Mouse (Mus musculus): ENCODE results near the gene Rxra. TPM values are rescaled to one million over a fixed set of nuclear protein-coding genes. Genes with fewer than 3 reads are reported as not detected.

Gene Rxra
- polyA plus RNA-seq, 1 experiment from 2014 or later, result 9.4 TPM

DNA sequence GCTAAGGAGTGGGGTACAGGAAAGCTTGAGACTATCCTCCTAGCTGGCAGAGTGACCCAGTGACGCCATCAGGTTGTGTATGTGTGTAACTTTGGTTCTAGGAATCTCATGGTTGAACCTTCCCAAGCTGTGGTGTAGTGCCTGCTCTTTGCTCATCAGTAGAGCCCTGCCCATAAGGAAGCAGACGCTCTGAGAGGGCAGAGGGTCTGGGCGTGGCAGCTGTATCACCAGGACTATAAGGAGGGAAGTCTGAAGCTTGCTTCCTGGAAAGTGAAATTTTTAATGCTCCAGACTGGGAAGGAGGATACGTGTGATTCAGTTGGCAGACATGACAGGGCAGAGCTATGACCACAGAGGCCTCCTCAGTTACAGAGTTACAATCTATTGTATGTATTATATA is 39.0 kb downstream of the Rxra start:
- no peak for TF ChIP-seq CTCF (IDR thresholded peaks at IDR 0.05; ENCODE audit: low read depth)
- Histone ChIP-seq H3K4me3 (replicated peaks; ENCODE audit: low read depth, low read length) (no peak overlapping the region), H3K9ac (ENCODE audit: low read depth, low read length) (no peak overlapping the region), H3K4me1 (replicated peaks; ENCODE audit: insufficient read depth, low read length) (peaks cover 38% of the 10 kb centered on the region), H3K27me3 (ENCODE audit: insufficient read depth, low read length) (no peaks in the 10 kb centered on the region), H3K27ac (no peak overlapping the region), H3K36me3 (ENCODE audit: insufficient read depth, low read length) (no peaks in the 10 kb centered on the region), H3K4me2 (ENCODE audit: low read length) (no peak overlapping the region), H3K9me3 (replicated peaks; ENCODE audit: low read length) (no peaks in the 10 kb centered on the region)
- ATAC-seq (replicated peaks; ENCODE audit: low FRiP score, low read depth), result no peak
- 57% methylated on average over 4 of the region's 4 CpGs for WGBS
- no peak for DNase-seq (ENCODE audit: low spot score)

DNA sequence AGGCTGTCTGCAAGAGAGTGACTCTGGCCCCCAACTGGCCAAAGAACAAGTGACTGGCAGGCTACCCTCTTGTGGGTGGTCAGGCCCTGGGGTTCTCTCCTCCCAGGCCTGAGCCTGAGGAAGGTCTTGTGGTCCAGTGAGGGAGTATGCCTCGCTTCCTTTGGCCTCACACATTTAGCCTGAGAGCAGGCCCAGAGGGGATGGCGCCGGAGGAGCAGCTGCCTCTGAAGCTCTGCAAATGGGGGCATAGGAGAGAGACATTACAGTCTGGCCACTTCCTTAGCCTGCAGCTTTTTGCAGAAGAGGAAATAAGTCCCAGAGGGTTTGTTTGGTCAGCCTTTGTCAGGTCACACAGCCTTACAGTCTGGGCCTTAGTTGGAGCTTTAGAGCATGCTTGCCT is 40.1 kb downstream of the Rxra start:
- no peaks in the 10 kb centered on the region for H3K36me3 ChIP-seq (ENCODE audit: insufficient read depth, low read length)
- H3K4me2 ChIP-seq (ENCODE audit: low read length), result no peak overlapping the region
- DNase-seq (ENCODE audit: low spot score) (peak; percentile 35), ATAC-seq (replicated peaks; ENCODE audit: low FRiP score, low read depth) (no peak)
- TF ChIP-seq CTCF (IDR thresholded peaks at IDR 0.05; ENCODE audit: low read depth), result no peak
- H3K9ac ChIP-seq (ENCODE audit: low read depth, low read length), result no peak overlapping the region
- WGBS, result 50% methylated on average over 3 of the region's 3 CpGs
- no peaks in the 10 kb centered on the region for H3K9me3 ChIP-seq (replicated peaks; ENCODE audit: low read length)
- H3K4me3 ChIP-seq (replicated peaks; ENCODE audit: low read depth, low read length), result no peak overlapping the region
- H3K27ac ChIP-seq, result 0 out of 2 replicates have a peak overlapping the region, but pooled peaks have one; percentile 14
- no peaks in the 10 kb centered on the region for H3K27me3 ChIP-seq (ENCODE audit: insufficient read depth, low read length)
- peaks cover 32% of the 10 kb centered on the region for H3K4me1 ChIP-seq (replicated peaks; ENCODE audit: insufficient read depth, low read length)

DNA sequence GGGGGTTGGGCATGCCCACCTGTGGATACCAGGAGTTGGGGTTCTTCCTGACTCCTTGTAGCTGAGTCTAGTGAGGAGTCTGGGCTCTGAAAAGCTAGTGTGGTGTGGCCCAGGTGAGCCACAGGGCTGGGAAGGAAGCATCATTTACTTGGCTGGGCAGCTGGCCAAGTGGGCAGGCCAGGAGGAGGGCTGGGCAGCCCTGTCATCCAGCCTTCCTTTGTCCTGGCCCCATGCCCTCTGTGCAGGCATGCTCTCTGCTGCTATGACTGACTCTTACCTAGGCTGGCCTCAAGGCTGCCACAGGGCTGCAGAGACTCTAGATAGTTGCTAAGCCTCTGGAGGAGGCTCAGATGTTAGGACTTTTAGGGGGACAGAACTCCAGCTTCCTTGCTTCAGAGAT is 42.0 kb downstream of the Rxra start:
- peak; percentile 77 for ATAC-seq (replicated peaks; ENCODE audit: low FRiP score, low read depth)
- no peak overlapping the region for H3K4me3 ChIP-seq (replicated peaks; ENCODE audit: low read depth, low read length)
- H3K4me1 ChIP-seq (replicated peaks; ENCODE audit: insufficient read depth, low read length), result peaks cover 32% of the 10 kb centered on the region
- no peak overlapping the region for H3K9ac ChIP-seq (ENCODE audit: low read depth, low read length)
- H3K27ac ChIP-seq, result no peak overlapping the region
- no peak overlapping the region for H3K4me2 ChIP-seq (ENCODE audit: low read length)
- no peaks in the 10 kb centered on the region for H3K9me3 ChIP-seq (replicated peaks; ENCODE audit: low read length)
- no peak for TF ChIP-seq CTCF (IDR thresholded peaks at IDR 0.05; ENCODE audit: low read depth)
- H3K27me3 ChIP-seq (ENCODE audit: insufficient read depth, low read length), result no peaks in the 10 kb centered on the region
- H3K36me3 ChIP-seq (ENCODE audit: insufficient read depth, low read length), result no peaks in the 10 kb centered on the region
- peak; percentile 60 for DNase-seq (ENCODE audit: low spot score)

DNA sequence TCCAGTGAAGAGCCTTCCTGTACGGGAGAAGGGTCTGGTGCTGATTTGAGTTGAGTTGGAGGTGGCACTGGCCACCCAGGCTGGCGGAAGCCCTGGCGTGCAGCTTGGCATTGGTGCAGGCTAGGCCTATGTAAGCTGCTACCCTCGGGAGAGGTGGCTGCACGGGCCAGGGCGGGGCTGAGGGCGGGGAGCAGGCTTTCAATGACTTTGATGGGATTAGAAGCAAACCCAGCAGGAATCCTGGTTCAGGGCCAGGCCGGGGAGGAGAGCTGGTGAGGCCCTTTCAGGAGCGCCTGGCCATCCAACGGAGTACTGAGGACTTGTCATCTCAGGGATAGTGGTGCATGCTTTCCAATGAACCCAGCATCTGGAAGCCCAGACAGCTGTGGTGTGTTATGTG is 43.4 kb downstream of the Rxra start:
- no peaks in the 10 kb centered on the region for H3K27me3 ChIP-seq (ENCODE audit: insufficient read depth, low read length)
- H3K9me3 ChIP-seq (replicated peaks; ENCODE audit: low read length), result no peaks in the 10 kb centered on the region
- no peaks in the 10 kb centered on the region for H3K36me3 ChIP-seq (ENCODE audit: insufficient read depth, low read length)
- no peak for TF ChIP-seq CTCF (IDR thresholded peaks at IDR 0.05; ENCODE audit: low read depth)
- no peak overlapping the region for H3K4me3 ChIP-seq (replicated peaks; ENCODE audit: low read depth, low read length)
- no peak for ATAC-seq (replicated peaks; ENCODE audit: low FRiP score, low read depth)
- WGBS, result 55% methylated on average over 10 of the region's 10 CpGs
- H3K27ac ChIP-seq, result no peak overlapping the region
- H3K9ac ChIP-seq (ENCODE audit: low read depth, low read length), result no peak overlapping the region
- no peak for DNase-seq (ENCODE audit: low spot score)
- no peak overlapping the region for H3K4me2 ChIP-seq (ENCODE audit: low read length)
- peaks cover 32% of the 10 kb centered on the region for H3K4me1 ChIP-seq (replicated peaks; ENCODE audit: insufficient read depth, low read length)

DNA sequence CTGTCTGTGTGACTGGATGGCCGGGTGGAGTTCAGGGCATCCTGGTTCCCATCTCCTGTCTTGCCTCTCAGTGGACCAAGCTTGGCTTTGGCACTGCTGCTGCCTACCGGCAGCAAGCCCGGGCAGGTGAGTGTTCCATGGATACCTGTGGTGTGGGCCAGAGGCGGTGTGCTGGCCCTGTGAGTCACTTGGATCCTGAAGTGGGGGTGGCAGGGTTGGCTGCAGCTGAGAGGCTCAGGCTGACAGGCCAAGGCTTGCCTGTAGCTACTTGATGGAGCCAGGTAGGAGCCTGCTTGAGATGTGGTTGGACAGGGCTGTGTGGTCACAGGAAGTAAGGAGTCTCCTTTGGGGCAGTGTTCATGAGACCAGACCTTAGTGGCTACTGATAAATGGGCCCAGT is 45.4 kb downstream of the Rxra start:
- ATAC-seq (replicated peaks; ENCODE audit: low FRiP score, low read depth) (no peak), DNase-seq (ENCODE audit: low spot score) (no peak)
- H3K9ac ChIP-seq (ENCODE audit: low read depth, low read length), result no peak overlapping the region
- H3K4me3 ChIP-seq (replicated peaks; ENCODE audit: low read depth, low read length), result no peak overlapping the region
- H3K9me3 ChIP-seq (replicated peaks; ENCODE audit: low read length), result no peaks in the 10 kb centered on the region
- 92% methylated on average over 4 of the region's 4 CpGs for WGBS
- H3K27ac ChIP-seq, result no peak overlapping the region
- H3K27me3 ChIP-seq (ENCODE audit: insufficient read depth, low read length), result no peaks in the 10 kb centered on the region
- no peak overlapping the region for H3K4me2 ChIP-seq (ENCODE audit: low read length)
- no peaks in the 10 kb centered on the region for H3K36me3 ChIP-seq (ENCODE audit: insufficient read depth, low read length)
- TF ChIP-seq CTCF (IDR thresholded peaks at IDR 0.05; ENCODE audit: low read depth), result no peak
- H3K4me1 ChIP-seq (replicated peaks; ENCODE audit: insufficient read depth, low read length), result peaks cover 26% of the 10 kb centered on the region

DNA sequence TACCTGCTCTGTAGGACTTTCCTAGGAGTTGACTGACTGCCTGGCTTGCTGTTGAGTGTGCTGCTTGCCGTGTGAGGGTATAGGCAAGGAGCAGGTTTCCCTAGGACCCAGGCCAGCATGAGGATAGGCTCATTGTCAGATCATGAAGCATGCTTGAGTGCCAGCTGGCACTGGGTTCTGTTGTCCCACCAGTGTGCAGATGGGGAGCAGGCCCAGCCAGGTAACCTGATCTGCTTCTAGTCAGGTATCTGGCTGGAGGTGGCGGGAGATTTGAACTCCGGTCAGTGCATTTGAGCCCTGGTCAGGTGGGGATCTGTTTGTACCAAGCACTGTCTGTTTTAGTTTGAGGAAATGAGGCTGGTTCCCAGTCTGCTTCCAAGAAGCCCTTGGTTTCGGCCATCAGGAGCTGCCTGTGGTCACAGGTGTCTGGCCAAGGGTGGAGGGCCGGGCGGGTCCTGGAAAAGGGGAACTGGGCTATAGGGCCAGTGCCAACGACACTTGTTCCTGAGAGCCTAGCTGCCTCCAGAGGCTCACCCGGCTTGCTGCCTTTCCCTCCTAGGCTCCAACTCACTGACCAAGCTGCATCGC is 48.6 kb downstream of the Rxra start:
- Histone ChIP-seq H3K4me2 (ENCODE audit: low read length) (no peak overlapping the region), H3K9ac (ENCODE audit: low read depth, low read length) (no peak overlapping the region), H3K27ac (no peak overlapping the region), H3K4me3 (replicated peaks; ENCODE audit: low read depth, low read length) (no peak overlapping the region), H3K9me3 (replicated peaks; ENCODE audit: low read length) (no peaks in the 10 kb centered on the region), H3K27me3 (ENCODE audit: insufficient read depth, low read length) (no peaks in the 10 kb centered on the region), H3K36me3 (ENCODE audit: insufficient read depth, low read length) (no peaks in the 10 kb centered on the region), H3K4me1 (replicated peaks; ENCODE audit: insufficient read depth, low read length) (0 out of 2 replicates have a peak, but pooled peaks cover 3% of the 10 kb centered on the region)
- ATAC-seq (replicated peaks; ENCODE audit: low FRiP score, low read depth) (no peak), DNase-seq (ENCODE audit: low spot score) (no peak)
- TF ChIP-seq CTCF (IDR thresholded peaks at IDR 0.05; ENCODE audit: low read depth), result no peak
- 87% methylated on average over 9 of the region's 9 CpGs for WGBS
